ENCODE assay signal across 8 mouse cellular contexts in the genomic region with DNA sequence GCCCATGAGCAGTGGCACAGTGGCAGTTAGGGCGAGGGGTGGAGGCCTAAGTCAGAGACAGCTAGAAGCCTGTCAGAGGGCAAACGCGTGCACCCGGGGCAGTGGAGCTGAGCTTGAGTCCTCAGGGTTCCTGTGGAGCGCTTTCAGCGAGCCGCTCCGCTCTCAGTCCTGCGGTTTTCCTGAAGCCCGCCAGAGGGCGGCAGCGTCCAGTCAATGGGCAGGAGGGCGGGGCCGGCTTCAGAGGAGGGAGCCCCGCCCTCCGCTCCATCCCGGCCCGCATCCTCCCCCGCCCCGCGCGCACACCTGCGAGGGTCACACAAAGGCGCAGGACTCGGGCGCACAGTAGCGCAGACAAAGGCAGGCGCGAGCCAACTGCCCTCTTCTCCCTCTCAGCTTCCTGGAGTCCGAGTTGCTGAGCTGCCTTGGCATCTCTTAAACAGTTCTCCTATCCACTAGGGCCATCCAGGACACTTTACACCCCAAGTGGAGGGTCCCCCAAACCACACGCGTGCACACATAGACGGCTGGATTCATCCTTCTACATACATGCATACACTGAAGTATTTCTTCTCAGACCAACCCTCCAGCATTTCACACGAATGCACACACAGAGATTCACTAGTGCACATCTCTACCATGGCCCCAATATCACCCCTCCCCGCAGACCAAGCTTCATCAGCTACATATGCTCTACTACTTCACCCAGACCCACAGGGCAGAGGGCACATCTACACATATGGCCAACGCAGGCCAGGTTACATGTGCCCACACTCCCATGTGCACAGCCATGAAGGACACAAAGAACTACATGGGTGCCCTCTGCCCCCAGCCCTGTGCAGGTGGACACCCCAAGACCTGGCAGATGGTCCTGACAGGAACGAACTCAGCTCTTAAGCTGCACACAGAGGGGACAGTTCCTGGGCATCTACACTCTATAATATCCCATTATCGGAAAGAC. TPM values are rescaled to one million over a fixed set of nuclear protein-coding genes. Genes with fewer than 3 reads are reported as not detected.
DNase-seq lines count a peak whose midpoint lies in the region; ATAC-seq and TF ChIP-seq lines count a peak whose summit lies in the region.

No protein-coding gene starts in this region.

- WGBS in hindbrain, postnatal 0 days, result 6% methylated on average over 37 of the region's 38 CpGs

- TF ChIP-seq CTCF in gastrocnemius, adult 2 months (IDR thresholded peaks at IDR 0.05), result peak; percentile 89
- peak; percentile 84 for TF ChIP-seq CTCF in hindbrain, postnatal 0 days (IDR thresholded peaks at IDR 0.05; ENCODE audit: low read depth)
- peak; percentile 86 for TF ChIP-seq CTCF in left cerebral cortex, adult 2 months (IDR thresholded peaks at IDR 0.05)

- 0 out of 2 replicates have a peak, but pooled peaks cover 5% of the 10 kb centered on the region for H3K4me1 ChIP-seq in hindbrain, postnatal 0 days (ENCODE audit: insufficient read depth, low read length)

- peak overlapping the region; percentile 58 for H3K4me2 ChIP-seq in hindbrain, postnatal 0 days (ENCODE audit: low read depth, low read length)

- no peak overlapping the region for H3K27ac ChIP-seq in gastrocnemius, adult 2 months
- H3K27ac ChIP-seq in hindbrain, postnatal 0 days, result no peak overlapping the region; the same call in 1 of the 2 replicates
- H3K27ac ChIP-seq in left cerebral cortex, adult 2 months, result no peak overlapping the region

- intact Hi-C loops in gastrocnemius, adult 2 months (cut with DNase I), result loop anchor here (1.0 to 10.0 kb wide), 3 partner anchors 54 to 271 kb away; no protein-coding TSS in a partner anchor
- intact Hi-C loops in left cerebral cortex, adult 2 months (cut with DNase I), result loop anchor here (1.0 to 2.0 kb wide), 3 partner anchors 27 to 54 kb away; partner anchors contain the start of gene Pou2f2

- H3K27me3 ChIP-seq in hindbrain, postnatal 0 days (ENCODE audit: insufficient read depth, low read length), result peaks cover 6% of the 10 kb centered on the region; the same call in 1 of the 2 replicates

- H3K4me3 ChIP-seq in gastrocnemius, adult 2 months, result no peak overlapping the region
- peak overlapping the region; percentile 31 for H3K4me3 ChIP-seq in hindbrain, postnatal 0 days (ENCODE audit: low read length)
- peak overlapping the region; percentile 36 for H3K4me3 ChIP-seq in left cerebral cortex, adult 2 months

- no peak overlapping the region; the same call in 1 of the 2 replicates for H3K9ac ChIP-seq in hindbrain, postnatal 0 days (replicated peaks; ENCODE audit: low read length)

- no peaks in the 10 kb centered on the region for H3K36me3 ChIP-seq in hindbrain, postnatal 0 days (ENCODE audit: insufficient read depth, low read length)

- no peaks in the 10 kb centered on the region for H3K9me3 ChIP-seq in hindbrain, postnatal 0 days (ENCODE audit: low read length)

- peak; percentile 76 for ATAC-seq in hindbrain, postnatal 0 days
- ATAC-seq in megakaryocyte, adult 5-6 weeks (ENCODE audit: poor library complexity, severe bottlenecking), result peak; percentile 94

- peak; percentile 64 for DNase-seq in WW6 (ENCODE audit: low read depth, low spot score)
- peak; percentile 84 to 88 for DNase-seq in cerebellum, postnatal 36 days
- DNase-seq in gastrocnemius, adult 2 months, result peak; percentile 82
- peak; percentile 92 for DNase-seq in hindbrain, postnatal 0 days (ENCODE audit: low spot score)
- DNase-seq in left cerebral cortex, adult 2 months (ENCODE audit: extremely low spot score in 1 of 2, low spot score in 2 of 2), result peak; percentile 79 to 90
- DNase-seq in right cerebral cortex, adult 2 months (ENCODE audit: low spot score in 2 of 2), result peak; percentile 85 to 87
- peak; percentile 78 for DNase-seq in urinary bladder, postnatal 25 days (ENCODE audit: low spot score)

RNA-seq across cellular contexts. Expression of gene Pou2f2, which starts 46.2 kb away (rescaled TPM):
- under 1 TPM; 0.08 to 0.13 TPM for total RNA-seq in gastrocnemius, adult 2 months (2021)
- 3.9 and 4.7 TPM in 2 replicates for total RNA-seq in hindbrain, postnatal 0 days (2014; rRNA removed)
- 14.4 and 20.2 TPM in 2 replicates for polyA plus RNA-seq in hindbrain, postnatal 0 days (2015; fragmentation: Nextera tagmentation; extraction: Ambion mirVana)
- total RNA-seq in left cerebral cortex, adult 2 months (2021), result 10 to 100 TPM; 12.5 to 14.0 TPM
- total RNA-seq in megakaryocyte, adult 5-6 weeks (2015), result 30.1 and 31.6 TPM in 2 replicates
- 5.2 and 6.1 TPM in 2 replicates for total RNA-seq in megakaryocyte, adult 5-6 weeks (2017)
